ENCODE assay signal across 9 mouse cellular contexts in the genomic region with DNA sequence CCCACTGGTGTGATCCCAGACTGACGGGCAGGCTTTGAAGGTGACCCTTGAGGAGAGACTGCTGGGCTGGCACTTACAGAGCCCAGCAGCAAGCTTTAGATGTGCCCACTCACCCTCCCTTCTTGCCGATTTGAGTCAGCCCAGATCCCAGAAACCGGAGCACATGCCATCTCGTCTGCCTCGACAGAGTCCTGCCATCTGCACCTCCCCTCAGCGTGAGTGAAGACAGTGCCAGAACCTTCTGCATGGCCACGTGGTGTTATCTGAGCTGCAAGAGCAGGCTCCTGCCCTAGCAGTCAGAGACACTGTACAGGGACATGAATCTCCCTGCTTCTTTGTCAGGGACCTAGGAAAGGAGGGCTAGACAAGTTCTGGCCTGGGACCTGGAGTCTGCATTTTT.
DNase-seq lines count a peak whose midpoint lies in the region; ATAC-seq and TF ChIP-seq lines count a peak whose summit lies in the region.
"Had no signal": no experiment of that assay in that cellular context is flagged by ENCODE, and none has a peak within 500 bp of the region (broad histone marks: within the 10 kb centered on the region; RNA-seq: fewer than 3 reads in every experiment).

No protein-coding gene starts in this region.

- H3K36me3 ChIP-seq in hindbrain, postnatal 0 days (ENCODE audit: insufficient read depth, low read length): no peaks in the 10 kb centered on the region
- no peaks in the 10 kb centered on the region for H3K36me3 ChIP-seq in hindbrain, embryonic 13.5 days
- no peaks in the 10 kb centered on the region for H3K36me3 ChIP-seq in stomach, postnatal 0 days (ENCODE audit: control insufficient read depth, insufficient read depth, low read length)

- 54% methylated on average over 7 of the region's 7 CpGs for WGBS in hindbrain, postnatal 0 days
- 84% methylated on average over 7 of the region's 7 CpGs for WGBS in hindbrain, embryonic 13.5 days
- 48% methylated on average over 7 of the region's 7 CpGs for WGBS in stomach, postnatal 0 days

- no peak for TF ChIP-seq CTCF in hindbrain, postnatal 0 days (IDR thresholded peaks at IDR 0.05; ENCODE audit: low read depth)
- no peak for TF ChIP-seq CTCF in stomach, postnatal 0 days (IDR thresholded peaks at IDR 0.05; ENCODE audit: low read depth)

- no peaks in the 10 kb centered on the region for H3K27me3 ChIP-seq in hindbrain, postnatal 0 days (ENCODE audit: insufficient read depth, low read length)
- peaks cover 5% of the 10 kb centered on the region; the same call in 1 of the 2 replicates for H3K27me3 ChIP-seq in hindbrain, embryonic 13.5 days
- no peaks in the 10 kb centered on the region for H3K27me3 ChIP-seq in stomach, postnatal 0 days (ENCODE audit: control insufficient read depth, insufficient read depth, low read length)

- peak; percentile 89 for ATAC-seq in hindbrain, postnatal 0 days
- no peak for ATAC-seq in hindbrain, embryonic 13.5 days (ENCODE audit: low FRiP score)
- peak; percentile 54; the same call in 1 of the 2 replicates for ATAC-seq in stomach, postnatal 0 days (ENCODE audit: low FRiP score, low TSS enrichment)

- no peak overlapping the region for H3K9ac ChIP-seq in hindbrain, postnatal 0 days (replicated peaks; ENCODE audit: low read length)
- H3K9ac ChIP-seq in hindbrain, embryonic 13.5 days: no peak overlapping the region
- H3K9ac ChIP-seq in stomach, postnatal 0 days (ENCODE audit: low read length): no peak overlapping the region

- H3K4me1 ChIP-seq in hindbrain, postnatal 0 days (ENCODE audit: insufficient read depth, low read length): no peaks in the 10 kb centered on the region
- H3K4me1 ChIP-seq in hindbrain, embryonic 13.5 days (replicated peaks): peaks cover 10% of the 10 kb centered on the region
- no peaks in the 10 kb centered on the region for H3K4me1 ChIP-seq in stomach, postnatal 0 days (replicated peaks; ENCODE audit: control insufficient read depth, insufficient read depth)

- no peak overlapping the region for H3K4me3 ChIP-seq in hindbrain, postnatal 0 days (ENCODE audit: low read length)
- no peak overlapping the region for H3K4me3 ChIP-seq in hindbrain, embryonic 13.5 days
- H3K4me3 ChIP-seq in stomach, postnatal 0 days (ENCODE audit: low read depth, low read length): no peak overlapping the region

- TF ChIP-seq EP300 in stomach, postnatal 0 days (optimal IDR thresholded peaks at IDR 0.05): no peak

- no peaks in the 10 kb centered on the region for H3K9me3 ChIP-seq in hindbrain, postnatal 0 days (ENCODE audit: low read length)
- H3K9me3 ChIP-seq in hindbrain, embryonic 13.5 days: no peaks in the 10 kb centered on the region
- H3K9me3 ChIP-seq in stomach, postnatal 0 days (ENCODE audit: control insufficient read depth, low read length): no peaks in the 10 kb centered on the region

- no peak overlapping the region for H3K4me2 ChIP-seq in hindbrain, postnatal 0 days (ENCODE audit: low read depth, low read length)
- H3K4me2 ChIP-seq in hindbrain, embryonic 13.5 days: no peak overlapping the region
- H3K4me2 ChIP-seq in stomach, postnatal 0 days (replicated peaks; ENCODE audit: low read depth): no peak overlapping the region

- H3K27ac ChIP-seq in hindbrain, postnatal 0 days: 0 out of 2 replicates have a peak overlapping the region, but pooled peaks have one; percentile 15
- no peak overlapping the region for H3K27ac ChIP-seq in hindbrain, embryonic 13.5 days
- no peak overlapping the region for H3K27ac ChIP-seq in stomach, postnatal 0 days (replicated peaks)

- peak; percentile 85 for DNase-seq in hindbrain, postnatal 0 days (ENCODE audit: low spot score)
- peak; percentile 46 to 47 for DNase-seq in frontal cortex, adult 2 months (ENCODE audit: extremely low spot score in 1 of 2, low spot score in 1 of 2)
- peak; percentile 22 to 39 for DNase-seq in layer of hippocampus, postnatal 25 days (ENCODE audit: extremely low spot score in 1 of 2, low spot score in 1 of 2)
- no peak for DNase-seq in stomach, postnatal 0 days (ENCODE audit: low spot score)
- no peak for DNase-seq in yolk sac, embryonic 10.5 days (ENCODE audit: low spot score)
- DNase-seq in neural tube, embryonic 10.5 days (ENCODE audit: extremely low spot score, low spot score): no peak
- no peak for DNase-seq in B cell, adult 2 months
- DNase-seq: lung, postnatal 10 days had no signal

Comparison
In these comparisons a context has a peak if more than half of its experiments do, and no peak if none do; other contexts are left out.
1. DNase-seq: peak in hindbrain, postnatal 0 days (single experiment), frontal cortex, adult 2 months (2 of 2) and layer of hippocampus, postnatal 25 days (2 of 2); none in stomach, postnatal 0 days (single experiment), yolk sac, embryonic 10.5 days (single experiment), neural tube, embryonic 10.5 days (single experiment) and B cell, adult 2 months (0 of 2).